Comparison of ENCODE assay signal across 9 mouse cellular contexts in genomic region chr11:95121161-95122099, GRCm38 (mm10). TPM values are rescaled to one million over a fixed set of nuclear protein-coding genes. Genes with fewer than 3 reads are reported as not detected.
DNase-seq lines count a peak whose midpoint lies in the region; ATAC-seq and TF ChIP-seq lines count a peak whose summit lies in the region.
"Had no signal": no experiment of that assay in that cellular context is flagged by ENCODE, and none has a peak within 500 bp of the region (broad histone marks: within the 10 kb centered on the region; RNA-seq: fewer than 3 reads in every experiment).

No protein-coding gene starts in this region.

- H3K9me3 ChIP-seq in heart, embryonic 11.5 days (replicated peaks; ENCODE audit: control insufficient read depth, low read length) = no peaks in the 10 kb centered on the region
- H3K9me3 ChIP-seq in embryonic facial prominence, embryonic 10.5 days = no peaks in the 10 kb centered on the region
- H3K9me3 ChIP-seq in hindbrain, embryonic 12.5 days (replicated peaks) = no peaks in the 10 kb centered on the region
- H3K9me3 ChIP-seq in midbrain, embryonic 13.5 days = no peaks in the 10 kb centered on the region

- 1% methylated on average over 62 of the region's 63 CpGs for WGBS in heart, embryonic 11.5 days (ENCODE audit: insufficient replicate concordance)
- WGBS in embryonic facial prominence, embryonic 10.5 days = under 1% methylated on average over 63 of the region's 63 CpGs
- WGBS in hindbrain, embryonic 12.5 days = under 1% methylated on average over 62 of the region's 63 CpGs
- under 1% methylated on average over 56 of the region's 63 CpGs for WGBS in midbrain, embryonic 13.5 days

- DNase-seq in heart, postnatal 36 days = no peak
- DNase-seq in embryonic facial prominence, embryonic 10.5 days (ENCODE audit: low spot score) = peak; percentile 62
- no peak for DNase-seq in layer of hippocampus, adult 2 months (ENCODE audit: low spot score in 2 of 2)
- no peak for DNase-seq in left cerebral cortex, adult 11 months (ENCODE audit: low spot score)
- no peak for DNase-seq in cerebellum, postnatal 36 days
- DNase-seq: cerebellum, adult 8-10 months had no signal

- no peak overlapping the region for H3K9ac ChIP-seq in heart, embryonic 11.5 days (ENCODE audit: low read depth, low read length)
- peak overlapping the region; percentile 38; the same call in 1 of the 2 replicates for H3K9ac ChIP-seq in hindbrain, embryonic 12.5 days
- no peak overlapping the region for H3K9ac ChIP-seq in midbrain, embryonic 13.5 days (replicated peaks)

- H3K27ac ChIP-seq in heart, embryonic 11.5 days (ENCODE audit: low read depth, low read length) = no peak overlapping the region
- H3K27ac ChIP-seq in embryonic facial prominence, embryonic 10.5 days (replicated peaks) = peak overlapping the region; percentile 84
- H3K27ac ChIP-seq in hindbrain, embryonic 12.5 days = no peak overlapping the region
- H3K27ac ChIP-seq in midbrain, embryonic 13.5 days = no peak overlapping the region
- no peak overlapping the region for H3K27ac ChIP-seq in layer of hippocampus, adult 2 months

- H3K4me3 ChIP-seq in heart, embryonic 11.5 days (ENCODE audit: low read depth, low read length) = peak overlapping the region; percentile 44
- peak overlapping the region; percentile 67 for H3K4me3 ChIP-seq in embryonic facial prominence, embryonic 10.5 days
- peak overlapping the region; percentile 41 for H3K4me3 ChIP-seq in hindbrain, embryonic 12.5 days
- peak overlapping the region; percentile 42 for H3K4me3 ChIP-seq in midbrain, embryonic 13.5 days (replicated peaks)
- no peak overlapping the region for H3K4me3 ChIP-seq in layer of hippocampus, adult 2 months

- intact Hi-C loops in heart, postnatal 36 days (cut with DNase I) = no loop called here

- peak overlapping the region; percentile 79 for H3K4me2 ChIP-seq in heart, embryonic 11.5 days
- H3K4me2 ChIP-seq in hindbrain, embryonic 12.5 days (replicated peaks) = peak overlapping the region; percentile 73
- H3K4me2 ChIP-seq in midbrain, embryonic 13.5 days (replicated peaks) = peak overlapping the region; percentile 62

- no peak for TF ChIP-seq CTCF in layer of hippocampus, adult 2 months (conservative IDR thresholded peaks at IDR 0.05)

- no peaks in the 10 kb centered on the region for H3K36me3 ChIP-seq in heart, embryonic 11.5 days (ENCODE audit: control insufficient read depth, insufficient read depth, low read length)
- peaks cover 19% of the 10 kb centered on the region for H3K36me3 ChIP-seq in embryonic facial prominence, embryonic 10.5 days (replicated peaks)
- H3K36me3 ChIP-seq in hindbrain, embryonic 12.5 days = no peaks in the 10 kb centered on the region
- H3K36me3 ChIP-seq in midbrain, embryonic 13.5 days = no peaks in the 10 kb centered on the region

- no peak for ATAC-seq in heart, embryonic 11.5 days (replicated peaks; ENCODE audit: insufficient number of reproducible peaks, low FRiP score, low TSS enrichment)
- no peak for ATAC-seq in hindbrain, embryonic 12.5 days (ENCODE audit: low FRiP score)
- no peak for ATAC-seq in midbrain, embryonic 13.5 days

- H3K27me3 ChIP-seq in heart, embryonic 11.5 days (ENCODE audit: control insufficient read depth, insufficient read depth, low read length) = peaks cover 89% of the 10 kb centered on the region
- H3K27me3 ChIP-seq in embryonic facial prominence, embryonic 10.5 days (replicated peaks; ENCODE audit: low read depth, poor library complexity, severe bottlenecking) = peaks cover 94% of the 10 kb centered on the region
- H3K27me3 ChIP-seq in hindbrain, embryonic 12.5 days = peaks cover 86% of the 10 kb centered on the region
- H3K27me3 ChIP-seq in midbrain, embryonic 13.5 days = peaks cover 93% of the 10 kb centered on the region

- peaks cover 17% of the 10 kb centered on the region for H3K4me1 ChIP-seq in heart, embryonic 11.5 days (ENCODE audit: control insufficient read depth, insufficient read depth, low read length)
- H3K4me1 ChIP-seq in embryonic facial prominence, embryonic 10.5 days = peaks cover 70% of the 10 kb centered on the region
- peaks cover 26% of the 10 kb centered on the region for H3K4me1 ChIP-seq in hindbrain, embryonic 12.5 days
- peaks cover 32% of the 10 kb centered on the region for H3K4me1 ChIP-seq in midbrain, embryonic 13.5 days (replicated peaks)

RNA-seq across cellular contexts. Expression of gene Dlx3, which starts 1.5 kb away (rescaled TPM):
- polyA plus RNA-seq in heart, embryonic 11.5 days (2014; fragmentation: Nextera tagmentation; extraction: Ambion mirVana) = 0.30 and 0.40 TPM in 2 replicates
- total RNA-seq in heart, postnatal 36 days (2021) = not detected
- polyA plus RNA-seq in embryonic facial prominence, embryonic 10.5 days (2016; fragmentation: Nextera tagmentation; extraction: Ambion mirVana) = 29.8 and 31.3 TPM in 2 replicates
- polyA plus RNA-seq in hindbrain, embryonic 12.5 days (2016; fragmentation: Nextera tagmentation; extraction: Ambion mirVana) = 4.7 and 7.3 TPM in 2 replicates
- 0.27 and 0.30 TPM in 2 replicates for polyA plus RNA-seq in midbrain, embryonic 13.5 days (2015; fragmentation: Nextera tagmentation; extraction: Ambion mirVana)
- total RNA-seq in layer of hippocampus, adult 2 months (2021) = not detected

RNA-seq across cellular contexts. Expression of gene Dlx4, which starts 24.6 kb away (rescaled TPM):
- not detected in 2 replicates for polyA plus RNA-seq in heart, embryonic 11.5 days (2014; fragmentation: Nextera tagmentation; extraction: Ambion mirVana)
- not detected for total RNA-seq in heart, postnatal 36 days (2021)
- polyA plus RNA-seq in embryonic facial prominence, embryonic 10.5 days (2016; fragmentation: Nextera tagmentation; extraction: Ambion mirVana) = 3.6 and 4.3 TPM in 2 replicates
- 0.21 and 1.2 TPM in 2 replicates for polyA plus RNA-seq in hindbrain, embryonic 12.5 days (2016; fragmentation: Nextera tagmentation; extraction: Ambion mirVana)
- not detected in 2 replicates for polyA plus RNA-seq in midbrain, embryonic 13.5 days (2015; fragmentation: Nextera tagmentation; extraction: Ambion mirVana)
- total RNA-seq in layer of hippocampus, adult 2 months (2021) = not detected

RNA-seq across cellular contexts. Expression of gene Itga3, which starts 44.8 kb away (rescaled TPM):
- polyA plus RNA-seq in heart, embryonic 11.5 days (2014; fragmentation: Nextera tagmentation; extraction: Ambion mirVana) = 8.5 and 9.7 TPM in 2 replicates
- total RNA-seq in heart, postnatal 36 days (2021) = 10 to 100 TPM; 11.2 to 11.4 TPM
- 11.5 and 12.2 TPM in 2 replicates for polyA plus RNA-seq in embryonic facial prominence, embryonic 10.5 days (2016; fragmentation: Nextera tagmentation; extraction: Ambion mirVana)
- polyA plus RNA-seq in hindbrain, embryonic 12.5 days (2016; fragmentation: Nextera tagmentation; extraction: Ambion mirVana) = 8.0 and 9.0 TPM in 2 replicates
- polyA plus RNA-seq in midbrain, embryonic 13.5 days (2015; fragmentation: Nextera tagmentation; extraction: Ambion mirVana) = 6.6 and 8.8 TPM in 2 replicates
- total RNA-seq in layer of hippocampus, adult 2 months (2021) = 10 to 100 TPM; 10.3 to 16.1 TPM
